Mouse (Mus musculus): ENCODE measurements around the gene Ccdc32. TPM values are rescaled to one million over a fixed set of nuclear protein-coding genes. Genes with fewer than 3 reads are reported as not detected.
A peak's percentile ranks its signal among the peaks of the same experiment; 100 is the strongest.

Gene Ccdc32
- polyA plus RNA-seq, 1 experiment from 2014 or later = 22.0 TPM

- ATAC-seq (ENCODE audit: low FRiP score, low TSS enrichment) = no peak
- 55% methylated on average over 6 of the region's 6 CpGs for WGBS
- H3K4me3 ChIP-seq (ENCODE audit: low read length) = no peak overlapping the region
- H3K9ac ChIP-seq (ENCODE audit: low read depth, low read length) = no peak overlapping the region
- no peak overlapping the region for H3K4me2 ChIP-seq (replicated peaks; ENCODE audit: low read depth, low read length)
- no peaks in the 10 kb centered on the region for H3K36me3 ChIP-seq (ENCODE audit: control insufficient read depth, insufficient read depth, low read length)
- peaks cover 5% of the 10 kb centered on the region for H3K27me3 ChIP-seq (ENCODE audit: control insufficient read depth, insufficient read depth, low read length)
- no peaks in the 10 kb centered on the region for H3K9me3 ChIP-seq (ENCODE audit: control insufficient read depth, low read length)
- no peak overlapping the region for H3K27ac ChIP-seq (ENCODE audit: low read depth, low read length)
- no peaks in the 10 kb centered on the region for H3K4me1 ChIP-seq (ENCODE audit: control insufficient read depth, insufficient read depth, low read length)
Observed at GRCm38 (mm10) chr2:118998115-118998866, 30.9 kb downstream of the Ccdc32 start.

- no peak overlapping the region for H3K4me3 ChIP-seq (ENCODE audit: low read length)
- no peaks in the 10 kb centered on the region for H3K36me3 ChIP-seq (ENCODE audit: control insufficient read depth, insufficient read depth, low read length)
- no peak overlapping the region for H3K9ac ChIP-seq (ENCODE audit: low read depth, low read length)
- no peak for ATAC-seq (ENCODE audit: low FRiP score, low TSS enrichment)
- 50% methylated on average over 1 of the region's 1 CpGs for WGBS
- no peaks in the 10 kb centered on the region for H3K4me1 ChIP-seq (ENCODE audit: control insufficient read depth, insufficient read depth, low read length)
- H3K4me2 ChIP-seq (replicated peaks; ENCODE audit: low read depth, low read length) = no peak overlapping the region
- H3K27ac ChIP-seq (ENCODE audit: low read depth, low read length) = no peak overlapping the region
- H3K27me3 ChIP-seq (ENCODE audit: control insufficient read depth, insufficient read depth, low read length) = peaks cover 5% of the 10 kb centered on the region
- no peaks in the 10 kb centered on the region for H3K9me3 ChIP-seq (ENCODE audit: control insufficient read depth, low read length)
Observed at GRCm38 (mm10) chr2:118996798-118997105, 32.4 kb downstream of the Ccdc32 start.

DNA sequence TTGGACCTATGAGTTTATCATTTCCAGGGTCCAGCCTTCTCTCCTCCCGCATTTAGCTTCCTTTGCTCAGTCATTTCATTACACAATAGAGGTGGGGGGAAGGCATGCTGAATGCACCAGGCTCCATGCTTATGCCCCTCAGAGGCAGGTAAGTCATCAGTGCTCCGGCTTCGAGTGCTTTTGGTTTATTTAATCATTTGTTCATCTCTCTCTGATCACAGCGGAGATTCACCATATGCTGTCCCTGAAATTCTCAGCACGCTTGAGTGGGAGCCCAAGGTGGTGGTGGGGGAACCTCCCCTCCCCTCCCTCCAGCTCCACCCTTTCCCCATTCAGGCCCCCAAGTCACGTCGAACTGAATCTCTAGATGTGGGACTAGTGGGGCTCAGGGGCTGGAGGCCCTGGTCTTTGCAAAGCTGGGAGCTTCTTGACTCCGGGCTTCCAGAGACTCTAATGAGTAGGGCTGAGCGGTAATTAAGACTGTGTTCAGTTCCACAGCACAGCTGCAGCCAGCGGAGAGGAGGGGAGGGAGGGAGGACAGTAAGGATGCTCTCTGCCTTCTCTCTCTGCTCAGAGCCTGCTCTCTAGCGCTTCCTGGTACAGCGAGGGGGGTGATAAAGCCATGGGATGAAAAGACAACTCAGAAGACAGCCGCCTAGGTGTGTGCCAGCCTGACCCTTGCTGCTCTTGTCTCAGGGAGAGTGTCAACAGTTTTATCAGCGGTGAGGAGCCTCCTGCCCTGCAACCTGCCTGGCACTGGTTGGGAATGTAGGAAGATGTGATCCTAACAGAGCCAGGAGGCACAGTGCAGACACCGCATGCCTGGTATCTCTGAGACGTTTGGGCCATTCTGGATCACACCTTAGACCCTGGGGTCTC, 33.0 kb downstream of the Ccdc32 start:
- H3K4me3 ChIP-seq (ENCODE audit: low read length) = no peak overlapping the region
- no peak overlapping the region for H3K4me2 ChIP-seq (replicated peaks; ENCODE audit: low read depth, low read length)
- ATAC-seq (ENCODE audit: low FRiP score, low TSS enrichment) = no peak
- 40% methylated on average over 15 of the region's 16 CpGs for WGBS
- no peaks in the 10 kb centered on the region for H3K36me3 ChIP-seq (ENCODE audit: control insufficient read depth, insufficient read depth, low read length)
- no peak overlapping the region for H3K9ac ChIP-seq (ENCODE audit: low read depth, low read length)
- H3K9me3 ChIP-seq (ENCODE audit: control insufficient read depth, low read length) = no peaks in the 10 kb centered on the region
- no peak overlapping the region for H3K27ac ChIP-seq (ENCODE audit: low read depth, low read length)
- H3K27me3 ChIP-seq (ENCODE audit: control insufficient read depth, insufficient read depth, low read length) = peaks cover 5% of the 10 kb centered on the region
- no peaks in the 10 kb centered on the region for H3K4me1 ChIP-seq (ENCODE audit: control insufficient read depth, insufficient read depth, low read length)

GRCm38 (mm10) chr2:118995490-118995889, 33.7 kb downstream of the Ccdc32 start:
- H3K4me3 ChIP-seq (ENCODE audit: low read length) = no peak overlapping the region
- H3K36me3 ChIP-seq (ENCODE audit: control insufficient read depth, insufficient read depth, low read length) = no peaks in the 10 kb centered on the region
- H3K9ac ChIP-seq (ENCODE audit: low read depth, low read length) = no peak overlapping the region
- H3K27me3 ChIP-seq (ENCODE audit: control insufficient read depth, insufficient read depth, low read length) = peaks cover 5% of the 10 kb centered on the region
- WGBS = 51% methylated on average over 5 of the region's 5 CpGs
- H3K27ac ChIP-seq (ENCODE audit: low read depth, low read length) = no peak overlapping the region
- H3K4me2 ChIP-seq (replicated peaks; ENCODE audit: low read depth, low read length) = no peak overlapping the region
- ATAC-seq (ENCODE audit: low FRiP score, low TSS enrichment) = no peak
- H3K9me3 ChIP-seq (ENCODE audit: control insufficient read depth, low read length) = no peaks in the 10 kb centered on the region
- no peaks in the 10 kb centered on the region for H3K4me1 ChIP-seq (ENCODE audit: control insufficient read depth, insufficient read depth, low read length)

DNA sequence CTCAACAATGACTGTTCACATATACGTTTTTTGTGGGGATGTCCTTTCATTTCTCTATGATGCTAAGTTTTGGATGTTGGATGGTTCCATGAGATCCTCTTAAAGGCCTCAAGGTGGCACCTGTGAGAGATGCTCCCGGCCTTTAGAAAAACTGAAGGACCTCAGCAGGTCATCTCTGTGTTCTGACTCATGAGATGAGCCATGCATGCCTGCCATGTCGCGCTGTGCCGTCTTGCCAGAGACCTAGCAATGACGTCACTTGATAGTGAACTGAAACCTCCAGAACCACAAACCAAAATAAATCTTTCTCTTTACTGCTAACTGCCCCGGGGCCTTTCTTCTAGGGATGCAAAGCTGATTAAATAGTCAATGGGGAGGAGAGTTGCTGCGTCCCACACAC, 45.4 kb downstream of the Ccdc32 start:
- no peak overlapping the region for H3K4me2 ChIP-seq (replicated peaks; ENCODE audit: low read depth, low read length)
- no peaks in the 10 kb centered on the region for H3K4me1 ChIP-seq (ENCODE audit: control insufficient read depth, insufficient read depth, low read length)
- no peak overlapping the region for H3K9ac ChIP-seq (ENCODE audit: low read depth, low read length)
- no peak overlapping the region for H3K4me3 ChIP-seq (ENCODE audit: low read length)
- no peaks in the 10 kb centered on the region for H3K27me3 ChIP-seq (ENCODE audit: control insufficient read depth, insufficient read depth, low read length)
- 0 out of 2 replicates have a peak, but pooled peaks cover 5% of the 10 kb centered on the region for H3K9me3 ChIP-seq (ENCODE audit: control insufficient read depth, low read length)
- WGBS = 70% methylated on average over 8 of the region's 8 CpGs
- ATAC-seq (ENCODE audit: low FRiP score, low TSS enrichment) = no peak
- H3K36me3 ChIP-seq (ENCODE audit: control insufficient read depth, insufficient read depth, low read length) = no peaks in the 10 kb centered on the region
- H3K27ac ChIP-seq (ENCODE audit: low read depth, low read length) = no peak overlapping the region

- no peaks in the 10 kb centered on the region for H3K36me3 ChIP-seq (ENCODE audit: control insufficient read depth, insufficient read depth, low read length)
- ATAC-seq (ENCODE audit: low FRiP score, low TSS enrichment) = no peak
- no peak overlapping the region for H3K4me3 ChIP-seq (ENCODE audit: low read length)
- H3K4me2 ChIP-seq (replicated peaks; ENCODE audit: low read depth, low read length) = no peak overlapping the region
- peaks cover 16% of the 10 kb centered on the region for H3K27me3 ChIP-seq (ENCODE audit: control insufficient read depth, insufficient read depth, low read length)
- H3K4me1 ChIP-seq (ENCODE audit: control insufficient read depth, insufficient read depth, low read length) = no peaks in the 10 kb centered on the region
- H3K9ac ChIP-seq (ENCODE audit: low read depth, low read length) = no peak overlapping the region
- H3K9me3 ChIP-seq (ENCODE audit: control insufficient read depth, low read length) = 0 out of 2 replicates have a peak, but pooled peaks cover 2% of the 10 kb centered on the region
- H3K27ac ChIP-seq (ENCODE audit: low read depth, low read length) = no peak overlapping the region
- 82% methylated on average over 6 of the region's 6 CpGs for WGBS
Observed at GRCm38 (mm10) chr2:118980841-118981240, 48.4 kb downstream of the Ccdc32 start.

GRCm38 (mm10) chr2:118978064-118978463, 51.1 kb downstream of the Ccdc32 start:
- Histone ChIP-seq H3K4me2 (replicated peaks; ENCODE audit: low read depth, low read length) (no peak overlapping the region), H3K27me3 (ENCODE audit: control insufficient read depth, insufficient read depth, low read length) (peaks cover 35% of the 10 kb centered on the region), H3K4me3 (ENCODE audit: low read length) (no peak overlapping the region), H3K4me1 (ENCODE audit: control insufficient read depth, insufficient read depth, low read length) (no peaks in the 10 kb centered on the region), H3K36me3 (ENCODE audit: control insufficient read depth, insufficient read depth, low read length) (no peaks in the 10 kb centered on the region), H3K9ac (ENCODE audit: low read depth, low read length) (no peak overlapping the region), H3K9me3 (ENCODE audit: control insufficient read depth, low read length) (0 out of 2 replicates have a peak, but pooled peaks cover 2% of the 10 kb centered on the region), H3K27ac (ENCODE audit: low read depth, low read length) (no peak overlapping the region)
- ATAC-seq (ENCODE audit: low FRiP score, low TSS enrichment) = no peak
- 33% methylated on average over 6 of the region's 6 CpGs for WGBS

DNA sequence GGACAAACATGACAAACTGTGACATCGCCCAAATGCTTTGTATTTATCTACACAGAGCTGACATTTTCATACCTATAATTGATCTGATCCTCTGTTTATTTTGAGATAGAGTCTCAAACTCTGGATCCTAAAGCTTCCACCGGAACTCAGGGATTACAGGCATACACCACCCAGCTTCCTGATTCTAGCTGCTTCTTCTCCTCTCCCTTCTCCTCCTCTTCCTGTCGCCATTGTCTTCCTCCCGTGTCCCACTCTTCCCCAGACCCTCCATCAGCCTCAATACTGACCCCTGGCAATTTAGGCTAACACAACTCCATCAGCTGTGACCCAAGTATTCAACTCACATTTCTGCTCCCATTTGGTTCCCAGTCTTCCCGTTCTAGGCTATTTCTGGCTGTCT, 52.3 kb downstream of the Ccdc32 start:
- H3K4me1 ChIP-seq (ENCODE audit: control insufficient read depth, insufficient read depth, low read length) = no peaks in the 10 kb centered on the region

More for the DNA sequence above, 52.3 kb downstream of the Ccdc32 start:
- Histone ChIP-seq H3K27me3 (ENCODE audit: control insufficient read depth, insufficient read depth, low read length) (peaks cover 35% of the 10 kb centered on the region), H3K9me3 (ENCODE audit: control insufficient read depth, low read length) (no peaks in the 10 kb centered on the region), H3K9ac (ENCODE audit: low read depth, low read length) (peak overlapping the region; percentile 64; the same call in 1 of the 2 replicates), H3K36me3 (ENCODE audit: control insufficient read depth, insufficient read depth, low read length) (no peaks in the 10 kb centered on the region), H3K4me2 (replicated peaks; ENCODE audit: low read depth, low read length) (peak overlapping the region; percentile 95), H3K4me3 (ENCODE audit: low read length) (peak overlapping the region; percentile 57), H3K27ac (ENCODE audit: low read depth, low read length) (no peak overlapping the region)
- ATAC-seq (ENCODE audit: low FRiP score, low TSS enrichment) = no peak
- WGBS = 10% methylated on average over 5 of the region's 5 CpGs

Data from kidney, embryonic 14.5 days (tissue).